Mouse (Mus musculus) 3134 (cell line): Measurements from ENCODE around the gene Spint1.

Experiments
- DNase-seq: peaks from one replicate; pipeline ENCODE4 v3.0.0-alpha.2; 2011; ENCODE audit warnings: low spot score; ENCODE audit not compliant: insufficient read length; ENCODE audit errors: extremely low read depth

Gene Spint1

GRCm38 (mm10) chr2:119237210-119237870, at the start of gene Spint1:
TSS of gene Spint1 (plus strand) at chr2:119237362.
- no peak for DNase-seq

- DNase-seq: peak; percentile 69
Observed at GRCm38 (mm10) chr2:119189029-119189710, 48.0 kb upstream of the Spint1 start.

- DNase-seq: no peak
Observed at GRCm38 (mm10) chr2:119190969-119191368, 46.2 kb upstream of the Spint1 start.

DNA sequence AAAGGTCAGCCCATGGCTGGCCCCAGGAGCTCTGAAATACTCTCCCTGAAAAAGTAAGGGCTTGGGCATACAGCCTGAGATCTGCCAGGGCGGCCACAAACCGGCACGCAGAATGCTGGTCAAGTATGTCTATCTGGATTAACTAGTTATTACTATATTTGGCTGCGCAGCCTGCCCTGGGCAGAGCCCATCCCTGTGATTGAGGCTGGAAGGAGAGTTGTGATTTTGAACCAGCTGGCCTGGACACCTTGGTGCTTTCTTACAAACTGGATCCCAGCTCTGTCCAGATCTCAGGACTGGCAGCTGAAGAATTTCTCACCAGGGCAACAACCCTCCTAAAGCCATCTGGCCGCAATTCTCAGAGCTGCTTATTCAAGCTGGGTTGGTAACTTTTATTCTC, 43.0 kb upstream of the Spint1 start:
- DNase-seq: no peak

DNA sequence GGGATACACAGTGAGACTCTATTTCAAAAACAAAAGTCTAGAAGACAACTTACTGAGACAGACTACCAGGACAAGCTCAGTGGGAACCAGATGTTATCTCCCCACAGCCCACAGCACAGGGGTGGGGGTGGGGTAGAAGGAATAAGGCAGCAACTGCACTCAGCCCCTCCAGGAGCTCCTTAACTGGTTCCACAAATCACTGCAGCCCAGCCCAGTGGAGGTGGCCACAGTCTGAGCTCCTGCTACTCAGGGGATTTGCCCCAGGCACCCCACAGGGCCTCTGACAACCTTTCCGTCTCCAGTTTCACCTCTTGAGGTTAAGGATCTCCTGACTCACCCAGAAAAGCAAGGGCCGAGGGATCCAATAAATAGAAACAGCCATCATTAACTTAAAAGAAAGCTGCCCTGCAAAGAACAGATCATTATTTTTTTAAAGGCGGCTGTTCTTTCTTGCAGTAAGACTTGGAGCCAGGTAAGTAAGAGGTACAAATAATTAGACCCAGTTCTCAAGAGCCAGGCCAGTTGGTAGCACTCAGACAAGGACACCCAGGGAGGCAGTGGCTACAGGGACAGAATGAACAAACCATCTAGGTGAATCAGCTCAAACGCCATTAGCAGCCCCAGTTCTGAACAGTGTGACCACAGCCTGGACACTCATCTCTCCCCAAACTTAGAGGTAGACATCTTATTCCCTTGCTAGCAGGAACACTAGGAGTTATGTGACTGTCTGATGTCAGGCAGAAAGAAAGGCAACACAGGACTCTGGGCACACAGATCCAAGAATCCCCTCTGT, 40.6 kb upstream of the Spint1 start:
- DNase-seq: no peak

DNA sequence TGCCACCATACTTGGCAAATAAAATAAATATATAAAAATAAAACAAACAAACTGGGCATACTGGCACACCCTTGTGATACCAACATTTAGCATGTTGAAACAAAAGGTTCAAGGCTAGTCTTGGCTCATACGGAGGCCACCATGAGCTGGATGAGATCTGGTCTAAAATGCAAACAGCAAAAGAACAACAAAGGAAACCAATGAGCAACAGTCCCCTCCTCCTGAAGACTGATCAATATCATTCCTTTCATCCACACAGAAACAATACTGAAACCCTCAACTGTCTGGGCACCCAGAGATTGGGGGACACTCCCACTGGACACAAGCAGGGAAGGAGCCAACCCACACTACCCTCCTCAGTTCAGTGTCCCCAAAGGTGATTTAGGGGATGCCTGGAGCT, 39.7 kb upstream of the Spint1 start:
- no peak for DNase-seq

DNA sequence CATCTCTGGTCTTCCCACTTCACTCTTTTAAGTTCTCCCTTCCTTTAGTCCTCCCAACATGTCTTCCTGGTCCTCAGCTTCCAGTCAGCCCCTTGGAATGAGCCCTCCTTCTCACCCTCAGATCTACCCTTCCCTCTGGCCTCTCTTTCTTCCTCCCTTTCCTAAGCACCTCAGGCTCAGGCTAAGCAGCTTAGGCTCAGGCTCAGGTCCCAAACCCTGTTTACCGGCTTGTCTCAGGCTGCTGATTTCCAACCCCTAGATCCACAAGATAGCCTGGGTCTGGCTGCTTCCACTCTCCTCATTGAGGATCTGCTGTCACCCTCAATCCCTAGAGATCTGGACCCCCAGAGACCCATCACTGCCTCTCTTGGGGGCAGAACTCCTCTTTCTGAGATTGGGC, 39.1 kb upstream of the Spint1 start:
- DNase-seq: no peak

- no peak for DNase-seq
Observed at GRCm38 (mm10) chr2:119198934-119199333, 38.2 kb upstream of the Spint1 start.

DNA sequence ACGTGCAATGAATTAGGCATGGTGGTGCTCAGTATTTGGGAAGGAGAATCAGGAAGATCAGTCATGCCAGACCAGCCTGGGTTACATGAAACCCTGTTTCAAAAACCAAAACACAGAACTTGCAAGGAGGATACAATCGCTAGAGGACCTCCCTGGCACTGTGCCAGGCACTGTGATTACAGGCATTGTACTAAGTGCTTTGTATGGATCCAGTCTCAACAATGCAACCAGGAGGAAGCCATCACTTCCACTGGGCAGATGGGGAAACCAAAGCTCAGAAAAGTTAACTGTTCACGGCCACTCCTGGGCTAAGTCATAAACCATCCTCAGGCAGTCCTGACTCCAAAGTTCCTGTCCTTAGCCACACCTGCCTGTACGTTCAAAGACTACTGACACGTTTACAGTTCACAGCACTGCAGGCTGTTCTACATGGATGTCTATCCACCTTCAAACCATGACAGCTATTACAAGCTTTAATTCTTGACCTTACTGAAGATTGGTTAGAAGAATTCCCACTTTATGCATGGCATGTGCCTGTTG, 34.2 kb upstream of the Spint1 start:
- DNase-seq: no peak

DNA sequence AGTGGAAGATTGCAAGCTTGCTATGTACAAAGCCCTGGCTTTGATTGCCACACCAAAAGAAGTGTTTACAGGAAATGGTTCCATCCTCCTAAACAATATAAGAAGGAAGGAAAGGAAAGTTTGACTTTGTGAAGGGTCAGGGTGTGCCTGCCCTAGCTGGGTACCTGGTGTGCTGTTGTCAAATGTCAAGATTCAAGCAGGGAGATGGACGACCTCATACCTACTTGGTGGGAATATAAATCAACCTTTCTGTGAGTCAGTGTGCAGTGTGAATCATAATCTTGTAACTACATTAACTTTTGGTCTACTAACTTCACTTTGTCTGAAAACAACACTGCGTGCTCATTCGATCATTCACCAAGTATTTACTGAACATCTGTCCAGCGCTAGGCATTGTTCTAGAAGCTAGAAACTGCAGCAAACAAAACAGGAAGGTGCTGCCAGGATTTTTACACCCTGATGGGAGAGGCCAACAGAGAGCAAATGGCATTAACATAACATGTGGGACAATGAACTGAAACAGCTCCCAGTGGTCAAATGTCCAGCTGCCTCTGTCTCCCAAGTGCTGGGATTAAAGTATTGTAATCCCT, 33.2 kb upstream of the Spint1 start:
- DNase-seq: no peak

DNA sequence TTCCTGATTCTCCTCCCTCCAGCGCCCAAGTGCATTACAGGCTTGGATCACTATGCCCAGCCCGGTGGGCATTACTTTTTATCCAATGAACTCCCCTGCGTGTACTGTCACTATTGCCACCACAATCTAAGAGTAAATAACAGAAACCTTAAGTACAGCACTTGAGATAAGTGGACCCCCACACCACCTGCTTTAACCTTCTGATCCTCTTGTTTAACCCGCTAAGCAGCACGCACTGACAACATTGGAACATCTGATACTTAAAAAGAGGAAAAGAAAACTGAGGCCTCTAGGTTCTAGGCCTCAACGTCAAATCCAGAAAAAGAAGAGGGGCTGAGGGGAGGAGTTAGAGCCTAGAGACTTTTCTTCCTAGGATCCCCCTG, 29.2 kb upstream of the Spint1 start:
- DNase-seq: no peak

GRCm38 (mm10) chr2:119208344-119209175, 28.6 kb upstream of the Spint1 start, which contains the start of the genes Zfyve19 and Dnajc17:
TSS of gene Zfyve19 (plus strand) at chr2:119208617.
TSS of gene Dnajc17 (minus strand) at chr2:119208795.
- DNase-seq: peak; percentile 94

- no peak for DNase-seq
Observed at GRCm38 (mm10) chr2:119209176-119209507, 28.0 kb upstream of the Spint1 start.

DNA sequence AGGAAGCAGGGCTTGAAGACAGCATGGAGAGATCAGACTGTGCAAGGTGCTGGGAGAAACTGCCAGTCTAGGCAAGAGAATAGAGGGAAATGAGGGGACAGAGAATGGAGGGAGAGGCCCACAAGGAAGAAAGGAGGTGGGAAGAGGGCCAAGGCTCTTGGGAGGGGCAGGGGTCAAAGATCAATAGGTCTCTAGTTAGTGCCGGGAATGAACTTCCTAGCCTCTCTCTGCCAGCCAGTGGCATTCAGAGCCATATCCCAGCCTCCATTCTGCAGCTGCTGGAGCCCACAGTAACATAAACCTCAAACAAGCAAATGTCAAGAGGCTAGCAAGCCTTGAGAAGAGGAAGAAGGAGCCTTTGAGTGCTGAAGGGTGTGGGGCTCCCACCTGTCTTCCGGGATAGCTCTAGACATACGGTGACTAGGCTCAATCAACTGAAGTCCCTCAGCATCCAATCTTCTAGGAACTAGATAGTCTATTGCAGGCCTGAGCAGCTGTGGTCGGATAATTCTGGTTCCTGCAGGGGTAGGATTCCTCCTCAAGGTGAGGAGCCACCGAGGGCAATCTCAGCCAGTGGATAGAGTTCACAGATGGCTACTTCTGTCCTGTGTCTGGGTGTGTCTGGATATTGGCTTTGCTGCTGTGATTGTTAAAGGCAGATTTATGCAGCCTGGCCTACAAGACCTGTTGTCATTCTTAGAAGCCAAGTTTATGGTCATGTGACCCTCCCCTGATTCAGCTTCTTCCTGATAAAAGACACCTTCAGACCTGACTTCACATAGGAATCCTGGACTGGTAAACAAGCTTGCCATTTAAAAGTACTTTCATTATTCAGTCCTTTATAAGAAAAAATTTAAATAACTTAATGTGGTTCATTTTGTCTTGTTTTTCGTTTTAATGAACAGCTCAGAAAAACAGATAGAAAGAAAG, 7.1 kb upstream of the Spint1 start, which contains the start of gene Ppp1r14d:
Gene Ppp1r14d (minus strand): TSS at position 132 of the 930 bp plus-strand sequence.
- DNase-seq: no peak

DNA sequence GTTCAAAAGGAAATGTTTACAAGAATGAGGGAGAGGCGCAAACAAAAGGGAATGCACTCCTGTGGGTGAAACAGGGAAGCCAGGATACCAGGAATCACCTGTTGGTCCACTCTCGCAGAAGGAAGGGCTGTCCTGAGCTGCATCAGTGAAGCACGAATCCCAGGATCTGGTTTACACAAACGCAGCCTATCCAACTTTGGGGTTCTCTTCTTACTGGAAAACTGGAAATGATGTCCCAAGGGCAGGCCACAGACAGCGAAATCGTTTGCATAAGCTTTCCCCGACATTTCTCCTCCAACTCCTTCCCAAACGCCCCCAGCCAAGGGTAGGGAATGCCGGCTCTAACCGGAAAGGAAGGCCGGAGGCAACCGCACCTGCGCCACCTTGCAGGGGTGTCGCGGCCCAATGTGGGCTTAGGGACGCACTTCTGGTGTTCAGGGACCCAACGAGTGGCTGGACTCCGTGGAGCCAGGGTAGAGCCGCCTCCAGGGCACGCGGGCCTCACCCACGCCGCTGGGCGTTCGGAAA, 416 bp upstream of the Spint1 start:
- DNase-seq: no peak

DNA sequence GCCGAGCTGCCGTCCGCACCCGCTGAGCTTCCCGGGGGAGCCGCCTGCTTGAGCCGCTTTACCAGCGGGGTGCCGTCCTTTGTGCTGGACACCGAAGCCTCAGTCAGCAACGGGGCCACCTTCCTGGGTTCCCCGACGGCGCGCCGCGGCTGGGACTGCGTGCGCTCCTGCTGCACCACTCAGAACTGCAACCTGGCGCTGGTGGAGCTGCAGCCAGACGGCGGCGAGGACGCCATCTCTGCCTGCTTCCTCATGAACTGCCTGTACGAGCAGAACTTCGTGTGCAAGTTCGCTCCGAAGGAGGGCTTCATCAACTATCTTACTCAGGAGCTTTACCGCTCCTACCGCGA, 684 bp downstream of the Spint1 start:
- peak; percentile 19 for DNase-seq

DNA sequence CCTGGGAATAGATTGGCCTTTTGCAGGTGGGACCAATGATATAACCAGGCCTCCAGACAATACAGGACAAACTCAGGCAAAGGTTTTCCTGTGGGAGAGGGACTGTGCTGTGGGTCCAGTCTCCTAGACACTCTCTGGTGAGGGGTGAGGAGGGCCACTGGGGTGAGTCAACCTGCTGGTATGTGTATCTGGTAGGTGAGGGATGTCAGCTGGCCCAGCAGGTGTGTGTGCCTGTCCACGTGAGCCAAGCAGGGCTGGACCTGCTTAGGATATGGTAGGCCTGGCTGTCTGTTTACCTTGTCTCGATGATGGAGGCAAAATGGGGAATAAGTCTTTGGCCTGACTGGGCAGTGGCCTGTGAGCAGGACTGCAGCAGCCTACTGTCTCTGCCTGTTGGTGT, 1.5 kb downstream of the Spint1 start:
- no peak for DNase-seq

DNA sequence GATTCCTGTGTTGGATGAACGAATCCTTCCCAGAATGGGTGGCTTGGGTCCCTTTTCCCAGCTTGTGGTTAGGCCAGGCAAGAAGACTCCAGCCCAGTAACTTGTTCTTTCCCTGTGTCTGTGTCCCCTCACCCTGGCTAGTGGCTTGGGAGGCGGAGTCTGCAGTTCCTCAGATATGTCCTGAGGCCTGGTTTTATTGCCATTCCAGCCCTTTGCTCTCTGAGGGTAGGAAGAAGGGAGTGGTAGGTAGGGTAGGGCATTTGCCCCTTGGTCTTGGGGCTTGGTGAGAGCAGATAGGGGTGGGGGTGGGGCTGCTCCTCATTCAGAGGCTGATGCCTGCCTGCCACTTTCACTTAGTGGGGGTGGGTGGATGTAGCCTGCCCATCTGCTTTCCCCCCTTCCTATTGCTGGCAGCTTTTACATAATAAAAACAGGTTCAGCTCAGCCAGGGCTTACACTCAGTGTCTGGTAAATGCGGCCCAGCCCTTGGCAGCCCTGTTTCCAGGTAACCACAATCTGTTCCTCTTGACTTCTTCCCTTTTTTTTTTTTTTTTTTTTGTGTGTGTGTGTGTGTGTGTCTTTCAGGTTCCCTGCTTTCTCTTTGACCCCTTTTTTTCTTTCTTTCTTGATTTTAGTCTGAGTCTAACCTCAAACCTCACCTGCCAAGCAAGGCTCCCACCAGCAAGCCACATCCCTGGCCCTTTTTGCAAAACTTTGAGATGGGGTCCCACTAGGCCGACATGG, 3.1 kb downstream of the Spint1 start:
- DNase-seq: no peak
